Mouse (Mus musculus) hematopoietic multipotent progenitor cell, adult 10-12 weeks (in vitro differentiated cells): ENCODE results near the gene Dand5. TPM values are rescaled to one million over a fixed set of nuclear protein-coding genes. Genes with fewer than 3 reads are reported as not detected.

Source experiments
- polyA plus RNA-seq: library from polyadenylated mRNA; stranded (reverse); fragments of >175 nt; gene quantifications from 2 replicates; pipeline ENCODE4 v1.2.3, GENCODE M21; 2012; ENCODE audit warnings: low replicate concordance

The Dand5 gene
- 1.8 and 2.7 TPM in 2 replicates for polyA plus RNA-seq

GRCm38 (mm10) chr8:84822723-84823122 lies at the start of gene Dand5:
Gene Dand5 (minus strand): TSS chr8:84822823.

GRCm38 (mm10) chr8:84871376-84872308 lies 49.0 kb upstream of the Dand5 start, which contains the start of gene Syce2:
Gene Syce2 (plus strand): TSS chr8:84872111.

GRCm38 (mm10) chr8:84856864-84857441 lies 34.3 kb upstream of the Dand5 start, which contains the start of gene Farsa:
Gene Farsa (plus strand): TSS chr8:84856989.

GRCm38 (mm10) chr8:84846722-84847572 lies 24.3 kb upstream of the Dand5 start, which contains the start of gene Calr:
Gene Calr (minus strand): TSS chr8:84846934.

GRCm38 (mm10) chr8:84840248-84840999 lies 17.8 kb upstream of the Dand5 start, which contains the start of gene Rad23a:
Gene Rad23a (minus strand): TSS chr8:84840665.

GRCm38 (mm10) chr8:84831490-84831889 lies 8.9 kb upstream of the Dand5 start, which contains the start of gene Gadd45gip1:
Gene Gadd45gip1 (plus strand): TSS chr8:84831522.

GRCm38 (mm10) chr8:84799999-84800831 lies 22.4 kb downstream of the Dand5 start, which contains the start of gene Nfix:
Gene Nfix (minus strand): TSS chr8:84800344.

Other genes starting within 250 kb of the Dand5 start
- gene Ier2, start 160.0 kb downstream of the Dand5 start, polyA plus RNA-seq = 110 and 415 TPM in 2 replicates
- gene Trmt1, start 136.5 kb downstream of the Dand5 start, polyA plus RNA-seq = 148 and 293 TPM in 2 replicates
- 94.0 and 104 TPM in 2 replicates for gene Nacc1, start 135.0 kb downstream of the Dand5 start, polyA plus RNA-seq
- gene Lyl1, start 121.4 kb downstream of the Dand5 start, polyA plus RNA-seq = 180 and 253 TPM in 2 replicates
- gene G430095P16Rik, start 99.8 kb downstream of the Dand5 start, polyA plus RNA-seq = 24.7 and 29.3 TPM in 2 replicates
- gene Nfix, start 22.5 kb downstream of the Dand5 start, polyA plus RNA-seq = 27.0 and 31.4 TPM in 2 replicates
- 27.9 and 40.8 TPM in 2 replicates for gene Gadd45gip1, start 8.7 kb upstream of the Dand5 start, polyA plus RNA-seq
- gene Rad23a, start 17.8 kb upstream of the Dand5 start, polyA plus RNA-seq = 457 and 479 TPM in 2 replicates
- gene Calr, start 24.1 kb upstream of the Dand5 start, polyA plus RNA-seq = 286 and 333 TPM in 2 replicates
- 28.3 and 50.1 TPM in 2 replicates for gene Farsa, start 34.2 kb upstream of the Dand5 start, polyA plus RNA-seq
- gene Syce2, start 49.3 kb upstream of the Dand5 start, polyA plus RNA-seq = 12.7 and 13.2 TPM in 2 replicates
- gene Gcdh, start 71.1 kb upstream of the Dand5 start, polyA plus RNA-seq = 22.8 and 49.5 TPM in 2 replicates
- 15.8 and 107 TPM in 2 replicates for gene Klf1, start 79.1 kb upstream of the Dand5 start, polyA plus RNA-seq
- 13.7 and 72.9 TPM in 2 replicates for gene Dnase2a, start 85.7 kb upstream of the Dand5 start, polyA plus RNA-seq
- gene Mast1, start 114.5 kb upstream of the Dand5 start, polyA plus RNA-seq = 1.4 and 2.3 TPM in 2 replicates
- gene Rtbdn, start 124.2 kb upstream of the Dand5 start, polyA plus RNA-seq = not detected in 2 replicates
- not detected in 2 replicates for gene Gm49661, start 146.6 kb upstream of the Dand5 start, polyA plus RNA-seq
- gene Prdx2, start 146.8 kb upstream of the Dand5 start, polyA plus RNA-seq = 10.7 and 94.5 TPM in 2 replicates
- 196 and 282 TPM in 2 replicates for gene Rnaseh2a, start 146.9 kb upstream of the Dand5 start, polyA plus RNA-seq
- 324 and 1,538 TPM in 2 replicates for gene Junb, start 155.9 kb upstream of the Dand5 start, polyA plus RNA-seq
- gene Hook2, start 167.8 kb upstream of the Dand5 start, polyA plus RNA-seq = 6.5 and 8.4 TPM in 2 replicates
- gene Best2, start 191.7 kb upstream of the Dand5 start, polyA plus RNA-seq = not detected in 2 replicates
- 55.1 and 111 TPM in 2 replicates for gene Asna1, start 202.5 kb upstream of the Dand5 start, polyA plus RNA-seq
- 260 and 442 TPM in 2 replicates for gene Trir, start 204.0 kb upstream of the Dand5 start, polyA plus RNA-seq
- gene Tnpo2, start 214.1 kb upstream of the Dand5 start, polyA plus RNA-seq = 9.5 and 12.9 TPM in 2 replicates
- gene Fbxw9, start 237.2 kb upstream of the Dand5 start, polyA plus RNA-seq = 20.6 and 23.5 TPM in 2 replicates
- 1.1 TPM in 1 of 2 replicates, not detected in the other for gene Gm5741, start 245.2 kb upstream of the Dand5 start, polyA plus RNA-seq
- gene Dhps, start 248.9 kb upstream of the Dand5 start, polyA plus RNA-seq = 31.6 and 110 TPM in 2 replicates